Mouse (Mus musculus) limb, embryonic 11.5 days (tissue): ENCODE data around the gene Enam. TPM values are rescaled to one million over a fixed set of nuclear protein-coding genes. Genes with fewer than 3 reads are reported as not detected.
A peak's percentile ranks its signal among the peaks of the same experiment; 100 is the strongest.

Source experiments
- ATAC-seq: fragments of 200-750 bp; cut with Nextera tagmentation; 2 replicates; pipeline ENCODE4 v1.8.0; 2017; ENCODE audit warnings: low read depth; ENCODE audit not compliant: insufficient number of reproducible peaks, low FRiP score, low TSS enrichment
- DNase-seq: peaks from one replicate; pipeline ENCODE4 v3.0.0-alpha.2; 2015; ENCODE audit warnings: low spot score
- H3K27ac ChIP-seq: fragments of 300-500 bp; sonication (generic); replicated peaks from 2 replicates; pipeline ENCODE4 v1.5.1; 2014; ENCODE audit warnings: low read depth, mild to moderate bottlenecking, low read length
- H3K27me3 ChIP-seq: fragments of 300-500 bp; sonication (generic); 2 replicates; pipeline ENCODE4 v1.6.1; 2014; ENCODE audit warnings: mild to moderate bottlenecking, low read length, mixed read lengths; ENCODE audit not compliant: control insufficient read depth, insufficient read depth
- H3K36me3 ChIP-seq: fragments of 300-500 bp; sonication (generic); 2 replicates; pipeline ENCODE4 v1.6.1; 2014; ENCODE audit warnings: mild to moderate bottlenecking, low read length, moderate library complexity, mixed read lengths; ENCODE audit not compliant: control insufficient read depth, insufficient read depth
- H3K4me1 ChIP-seq: fragments of 300-500 bp; sonication (generic); 2 replicates; pipeline ENCODE4 v1.6.1; 2014; ENCODE audit warnings: low read length, mixed read lengths; ENCODE audit not compliant: control insufficient read depth, insufficient read depth
- H3K4me2 ChIP-seq: fragments of 300-500 bp; sonication (generic); 2 replicates; pipeline ENCODE4 v1.6.1; 2014; ENCODE audit warnings: low read depth, mild to moderate bottlenecking, moderate library complexity; ENCODE audit not compliant: severe bottlenecking
- H3K4me3 ChIP-seq: fragments of 300-500 bp; sonication (generic); 2 replicates; pipeline ENCODE4 v1.5.1; 2014; ENCODE audit warnings: low read depth, low read length
- H3K9ac ChIP-seq: fragments of 300-500 bp; sonication (generic); 2 replicates; pipeline ENCODE4 v1.6.1; 2014; ENCODE audit warnings: mild to moderate bottlenecking, low read length
- H3K9me3 ChIP-seq: fragments of 300-500 bp; sonication (generic); 2 replicates; pipeline ENCODE4 v1.6.1; 2016; ENCODE audit warnings: low read length; ENCODE audit not compliant: control insufficient read depth
- WGBS: fragments of 180-500 bp; shearing (Covaris S2); extraction: QIAGEN DNeasy Blood & Tissue Kit; methylation state at CpG from one replicate; pipeline ENCODE4 v1.1.7; 2014; 5-methylcytosine and 5-hydroxymethylcytosine counted together
- polyA plus RNA-seq: library from polyadenylated mRNA; unstranded; fragments of >200 nt; fragmentation: Nextera tagmentation; extraction: Ambion mirVana; gene quantifications from 2 replicates; pipeline ENCODE4 v1.2.1, GENCODE M21; 2014

Gene Enam
- polyA plus RNA-seq, 1 experiment from 2014 or later, result 0.24 TPM

GRCm38 (mm10) chr5:88553271-88554085, 65.7 kb downstream of the Enam start:
- peak; percentile 69 for ATAC-seq

GRCm38 (mm10) chr5:88554086-88554886, 66.5 kb downstream of the Enam start, which contains the start of gene Utp3:
Gene Utp3 (plus strand): TSS chr5:88554462.
- Histone ChIP-seq H3K4me1 (peaks cover 3% of the 10 kb centered on the region; the same call in 1 of the 2 replicates), H3K27me3 (no peaks in the 10 kb centered on the region), H3K4me3 (peak within 1 kb of the TSS; percentile 83), H3K36me3 (no peaks in the 10 kb centered on the region; the same call in 1 of the 2 replicates), H3K9ac (peak within 1 kb of the TSS; percentile 91), H3K4me2 (peak within 1 kb of the TSS; percentile 86), H3K9me3 (no peaks in the 10 kb centered on the region), H3K27ac (peak within 1 kb of the TSS; percentile 79)
- WGBS, result under 1% methylated on average over 75 of the region's 76 CpGs
- ATAC-seq (peak; percentile 97), DNase-seq (peak; percentile 99)

More at GRCm38 (mm10) chr5:88553271-88554085, 65.7 kb downstream of the Enam start:
- 10% methylated on average over 29 of the region's 29 CpGs for WGBS
- Histone ChIP-seq H3K4me2 (peak overlapping the region; percentile 65), H3K27me3 (no peaks in the 10 kb centered on the region), H3K9ac (peak overlapping the region; percentile 81), H3K4me3 (peak overlapping the region; percentile 83), H3K27ac (peak overlapping the region; percentile 79), H3K36me3 (no peaks in the 10 kb centered on the region; the same call in 1 of the 2 replicates), H3K9me3 (no peaks in the 10 kb centered on the region), H3K4me1 (peaks cover 3% of the 10 kb centered on the region; the same call in 1 of the 2 replicates)
- DNase-seq, result no peak

Other genes with a start within 250 kb of the Enam start
- not detected in 2 replicates for gene Gm7714, start 219.1 kb upstream of the Enam start, polyA plus RNA-seq
- not detected in 2 replicates for gene Prol1, start 170.7 kb upstream of the Enam start, polyA plus RNA-seq
- gene Amtn, start 111.9 kb upstream of the Enam start, polyA plus RNA-seq, result not detected in 2 replicates
- gene Ambn, start 32.0 kb upstream of the Enam start, polyA plus RNA-seq, result 0.51 and 1.1 TPM in 2 replicates
- gene Jchain, start 39.9 kb downstream of the Enam start, polyA plus RNA-seq, result 0.17 TPM in 1 of 2 replicates, not detected in the other
- gene Utp3, start 66.5 kb downstream of the Enam start, polyA plus RNA-seq, result 86.4 and 95.8 TPM in 2 replicates
- 9.9 and 11.1 TPM in 2 replicates for gene Rufy3, start 77.1 kb downstream of the Enam start, polyA plus RNA-seq
- 74.7 and 75.1 TPM in 2 replicates for gene Grsf1, start 188.2 kb downstream of the Enam start, polyA plus RNA-seq
- gene Mob1b, start 232.9 kb downstream of the Enam start, polyA plus RNA-seq, result 12.5 and 17.0 TPM in 2 replicates